Mouse (Mus musculus): Measurements from ENCODE around the gene Cmpk1.

The Cmpk1 gene

GRCm38 (mm10) chr4:114945021-114945420, 42.0 kb downstream of the Cmpk1 start:
- DNase-seq (ENCODE audit: low spot score in 2 of 2), result no peak

- no peak for DNase-seq (ENCODE audit: low spot score in 2 of 2)
These were observed 44.5 kb downstream of the Cmpk1 start for GRCm38 (mm10) chr4:114942583-114942982.

- DNase-seq (ENCODE audit: low spot score in 2 of 2), result no peak
These were observed 44.9 kb downstream of the Cmpk1 start for GRCm38 (mm10) chr4:114942112-114942511.

GRCm38 (mm10) chr4:114941311-114941710, 45.7 kb downstream of the Cmpk1 start:
- DNase-seq (ENCODE audit: low spot score in 2 of 2), result no peak

- DNase-seq (ENCODE audit: low spot score in 2 of 2), result no peak
These were observed 48.8 kb downstream of the Cmpk1 start for GRCm38 (mm10) chr4:114938248-114938647.

GRCm38 (mm10) chr4:114937459-114938047, 49.5 kb downstream of the Cmpk1 start:
- peak in 1 of 2 experiments; percentile 63 for DNase-seq (ENCODE audit: low spot score in 2 of 2)

GRCm38 (mm10) chr4:114934188-114934587, 52.9 kb downstream of the Cmpk1 start:
- no peak for DNase-seq (ENCODE audit: low spot score in 2 of 2)

- no peak for DNase-seq (ENCODE audit: low spot score in 2 of 2)
These were observed 54.3 kb downstream of the Cmpk1 start for GRCm38 (mm10) chr4:114932747-114933146.

GRCm38 (mm10) chr4:114929155-114929554, 57.9 kb downstream of the Cmpk1 start:
- no peak for DNase-seq (ENCODE audit: low spot score in 2 of 2)

- DNase-seq (ENCODE audit: low spot score in 2 of 2), result no peak
These were observed 61.1 kb downstream of the Cmpk1 start, which contains the start of gene Foxe3 for GRCm38 (mm10) chr4:114925917-114926312. TSS of gene Foxe3 (minus strand) at chr4:114926013.

GRCm38 (mm10) chr4:114924971-114925916, 61.8 kb downstream of the Cmpk1 start:
- no peak for DNase-seq (ENCODE audit: low spot score in 2 of 2)

- DNase-seq (ENCODE audit: low spot score in 2 of 2), result no peak
These were observed 70.0 kb downstream of the Cmpk1 start for GRCm38 (mm10) chr4:114917091-114917490.

GRCm38 (mm10) chr4:114916056-114916455, 71.0 kb downstream of the Cmpk1 start:
- no peak for DNase-seq (ENCODE audit: low spot score in 2 of 2)

- DNase-seq (ENCODE audit: low spot score in 2 of 2), result peak in 1 of 2 experiments; percentile 47
These were observed 73.5 kb downstream of the Cmpk1 start for GRCm38 (mm10) chr4:114913594-114913962.

GRCm38 (mm10) chr4:114912705-114913593, 74.1 kb downstream of the Cmpk1 start:
- DNase-seq (ENCODE audit: low spot score in 2 of 2), result no peak

GRCm38 (mm10) chr4:114909602-114910484, 77.2 kb downstream of the Cmpk1 start:
- no peak for DNase-seq (ENCODE audit: low spot score in 2 of 2)
